Mouse (Mus musculus): ENCODE results near the gene Olfr572.

Olfr572 gene

DNA sequence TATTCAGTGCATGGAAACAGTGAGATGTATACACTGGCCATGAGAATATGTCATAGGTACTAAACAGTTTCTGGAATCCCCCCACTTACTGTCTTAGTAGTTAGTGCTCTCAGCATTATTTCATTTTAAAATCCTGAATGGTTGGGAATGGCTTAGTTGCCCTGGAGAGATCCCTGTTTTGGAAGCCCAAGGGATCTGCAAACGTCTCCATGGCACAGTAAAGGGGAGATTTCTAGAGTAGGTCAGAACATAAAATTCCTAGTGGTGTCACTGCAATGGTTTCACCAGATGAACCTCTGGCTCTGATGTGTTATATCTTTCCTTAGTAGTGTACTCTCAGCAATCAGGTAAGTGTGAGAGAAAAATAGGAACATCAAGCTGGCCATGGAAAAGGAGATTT is at the start of gene Olfr572:
Gene Olfr572 (plus strand): TSS at position 301 of the 400 bp plus-strand sequence.
- DNase-seq: no peak

DNA sequence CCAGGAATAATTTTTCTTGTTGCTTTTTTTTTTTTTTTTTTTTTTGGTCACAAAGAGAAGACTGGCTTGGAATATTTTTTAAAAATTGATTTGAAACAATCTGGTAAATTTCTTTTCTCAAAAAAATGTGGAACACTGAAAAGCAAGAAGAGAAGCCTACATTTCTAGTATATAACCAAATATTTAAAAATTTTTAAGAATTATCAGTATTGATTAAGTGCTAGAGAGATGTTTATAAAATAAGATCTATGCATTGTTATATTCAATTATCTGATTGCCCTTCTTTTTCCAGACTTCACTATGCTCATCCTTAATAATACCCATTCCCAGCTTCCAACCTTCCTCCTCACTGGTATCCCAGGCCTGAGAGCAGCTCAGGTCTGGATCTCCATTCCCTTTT is 47.4 kb upstream of the Olfr572 start, which contains the start of gene Olfr568:
Gene Olfr568 (plus strand): TSS at position 301 of the 400 bp plus-strand sequence.
- no peak for DNase-seq

DNA sequence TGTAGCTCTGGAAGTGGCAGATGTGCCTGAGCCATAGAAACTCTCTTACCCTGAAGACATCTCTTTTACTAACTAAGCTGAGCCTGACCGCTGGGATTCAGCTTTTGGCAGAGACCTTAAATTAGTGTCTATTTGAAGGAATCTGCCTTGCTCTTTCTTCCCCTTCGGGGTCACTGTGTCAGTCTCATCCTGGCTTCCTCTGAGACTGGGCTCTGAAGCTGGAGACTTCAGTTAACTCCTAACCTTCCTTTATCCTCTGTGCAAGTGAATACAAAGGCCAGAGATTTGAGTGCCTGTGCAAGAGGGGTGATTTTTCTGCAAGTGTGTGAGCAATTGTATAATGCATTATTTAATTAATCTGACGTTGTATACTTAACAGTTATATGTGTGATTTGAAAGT is 33.4 kb upstream of the Olfr572 start, which contains the start of gene Olfr569:
Gene Olfr569 (minus strand): TSS at position 101 of the 400 bp plus-strand sequence.
- DNase-seq: no peak

DNA sequence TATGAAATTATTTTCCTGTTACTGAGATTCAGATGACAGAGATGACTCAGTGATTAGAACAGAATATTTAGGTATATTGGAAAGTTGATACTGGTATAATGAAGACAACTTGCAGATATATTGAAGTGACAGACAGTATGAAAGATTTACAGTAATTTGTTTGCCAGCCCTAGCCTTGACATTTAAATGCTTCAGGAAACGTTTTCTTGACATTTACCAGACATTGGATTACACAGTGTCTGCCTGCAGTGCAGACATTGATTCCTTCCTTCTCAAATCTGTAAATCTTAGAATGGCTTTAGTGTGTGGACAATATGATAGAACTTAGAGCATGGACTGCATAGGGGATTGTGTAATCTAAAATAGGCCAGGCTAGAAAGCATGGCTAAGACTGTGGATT is 8.9 kb upstream of the Olfr572 start:
- DNase-seq: no peak

DNA sequence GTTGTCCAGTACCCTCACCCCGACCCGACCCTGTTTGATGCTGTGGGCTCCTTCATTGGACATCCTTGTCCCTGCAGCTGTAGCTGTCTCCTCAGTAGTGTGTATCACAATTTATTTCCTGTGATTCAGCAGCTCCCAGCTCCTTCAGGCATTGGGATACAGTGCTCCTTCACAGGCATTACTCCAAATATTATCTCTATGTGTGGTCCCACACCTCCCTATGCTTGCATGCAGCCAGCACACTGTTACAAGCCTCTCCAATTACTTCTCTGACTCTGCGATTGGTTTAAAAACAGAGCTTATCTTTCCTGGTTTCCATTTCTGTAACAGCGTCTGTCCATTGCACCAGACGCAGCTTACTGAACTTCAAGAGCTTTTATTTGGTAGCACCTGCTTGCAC is 7.8 kb upstream of the Olfr572 start:
- DNase-seq: no peak

DNA sequence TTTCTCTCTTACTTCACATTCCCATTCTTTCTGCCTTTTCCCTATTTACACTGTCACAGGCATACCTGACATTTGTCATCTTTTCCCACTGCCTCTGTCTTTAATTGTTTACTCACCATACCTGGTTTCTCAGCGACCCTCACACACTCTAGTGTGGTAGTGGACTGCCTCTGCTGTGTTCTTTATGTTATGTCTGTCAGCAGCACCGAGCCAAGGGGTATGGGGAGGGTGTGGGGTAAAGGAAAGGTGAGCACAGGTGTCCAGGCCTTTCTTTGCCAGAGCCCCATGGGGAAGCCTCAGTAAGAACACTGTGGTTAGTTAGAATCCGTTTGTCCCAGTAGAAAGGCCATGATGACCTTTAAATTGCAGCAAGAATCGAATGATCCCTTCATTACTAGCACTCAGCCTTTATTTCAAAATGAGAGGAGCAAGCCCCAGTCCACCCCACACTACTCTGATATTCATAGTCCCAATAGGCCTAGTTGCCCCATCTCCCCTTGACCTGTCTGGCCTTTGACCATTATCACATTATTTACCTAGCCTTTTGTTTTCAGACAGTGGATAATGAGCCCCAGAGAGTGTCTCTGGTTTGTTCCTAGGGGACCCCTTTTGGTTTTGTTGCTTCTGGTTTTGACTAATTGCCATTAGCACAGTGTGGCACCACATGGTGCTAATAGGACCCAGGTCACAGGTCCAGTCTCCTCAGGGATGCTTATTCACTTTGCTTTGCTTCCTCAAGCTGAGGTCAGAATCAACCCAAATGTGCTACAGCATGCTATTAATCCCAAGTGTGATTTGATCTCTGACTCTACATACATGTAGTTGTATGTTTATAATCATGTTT is 7.0 kb upstream of the Olfr572 start, which contains the start of gene Olfr571:
Gene Olfr571 (minus strand): TSS at position 505 of the 844 bp plus-strand sequence.
- DNase-seq: no peak

DNA sequence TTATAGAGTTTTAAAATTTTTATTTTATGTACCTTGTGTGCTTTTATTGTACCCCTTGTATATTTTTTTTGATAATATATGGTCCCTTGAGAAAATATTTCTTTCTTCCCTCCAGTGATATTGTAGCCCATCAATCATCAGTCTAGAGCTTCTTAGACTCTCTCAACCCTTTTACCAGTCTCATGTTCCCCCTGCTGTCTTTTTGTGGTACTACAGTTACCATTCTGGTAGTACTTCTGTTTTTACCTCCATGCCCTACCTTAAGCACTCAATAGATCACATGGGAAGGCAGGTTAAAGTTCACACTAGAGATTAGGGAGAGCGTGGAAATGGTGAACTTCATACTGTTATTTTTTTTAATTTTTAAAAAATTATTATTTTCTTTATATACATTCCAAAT is 4.6 kb upstream of the Olfr572 start:
- DNase-seq: peak; percentile 29

DNA sequence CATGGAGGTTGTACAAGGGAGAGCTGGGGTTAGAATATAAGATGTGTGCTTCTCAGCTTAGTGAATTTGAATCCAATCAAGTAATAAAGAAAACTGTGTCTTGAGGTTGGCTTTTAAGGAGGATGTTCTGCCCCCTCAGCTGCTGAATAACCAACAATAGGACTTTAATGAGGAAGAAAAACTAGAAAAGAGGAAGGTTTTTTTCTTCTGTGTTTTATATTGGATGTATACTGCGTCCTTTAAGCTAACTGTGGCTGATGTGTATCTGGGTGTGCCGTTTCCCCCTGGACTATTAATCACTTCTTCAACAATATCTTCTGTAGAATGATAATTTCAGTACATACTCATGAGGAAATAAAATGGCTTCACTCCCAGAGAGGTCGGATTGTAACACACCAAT is 2.9 kb downstream of the Olfr572 start:
- no peak for DNase-seq

DNA sequence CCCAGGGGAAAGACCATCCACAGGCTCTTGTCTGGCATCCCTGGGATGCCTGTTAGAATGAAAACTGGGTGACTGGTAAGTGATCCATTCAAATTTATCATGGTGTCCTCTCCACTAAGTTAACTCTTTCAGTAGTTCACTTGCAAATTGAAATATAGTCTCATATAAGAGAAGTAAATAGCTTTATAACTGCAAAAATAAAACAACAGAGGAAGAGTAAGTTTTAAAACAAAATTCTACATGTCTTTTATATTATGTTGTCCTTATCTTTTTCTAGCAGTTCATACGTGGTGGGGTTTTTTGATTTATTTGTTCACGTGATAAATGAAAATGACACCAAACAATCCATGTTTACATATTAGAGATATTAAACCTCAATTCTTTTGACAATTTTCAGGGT is 18.3 kb downstream of the Olfr572 start, which contains the start of gene Olfr573-ps1:
Gene Olfr573-ps1 (minus strand): TSS at position 101 of the 400 bp plus-strand sequence.
- DNase-seq: no peak

DNA sequence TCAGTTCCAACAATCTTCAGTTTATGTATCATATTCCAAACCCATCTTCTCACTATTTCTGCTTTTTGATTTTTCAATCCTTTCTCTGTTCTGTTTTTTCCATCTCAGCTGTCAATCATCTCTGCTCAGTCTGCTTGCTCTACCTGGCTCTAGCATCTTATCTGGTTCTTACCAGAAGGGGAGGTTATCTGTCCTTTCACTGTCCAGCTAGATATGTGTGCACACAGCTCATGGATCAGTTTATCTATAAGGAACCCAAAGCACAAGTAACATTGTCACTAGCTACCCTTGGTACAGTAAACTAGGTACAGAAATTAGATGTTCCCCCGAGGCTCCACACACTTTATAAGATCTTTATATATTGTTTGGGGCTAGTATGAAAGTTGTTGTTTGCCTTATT is 19.2 kb downstream of the Olfr572 start:
- DNase-seq: no peak

DNA sequence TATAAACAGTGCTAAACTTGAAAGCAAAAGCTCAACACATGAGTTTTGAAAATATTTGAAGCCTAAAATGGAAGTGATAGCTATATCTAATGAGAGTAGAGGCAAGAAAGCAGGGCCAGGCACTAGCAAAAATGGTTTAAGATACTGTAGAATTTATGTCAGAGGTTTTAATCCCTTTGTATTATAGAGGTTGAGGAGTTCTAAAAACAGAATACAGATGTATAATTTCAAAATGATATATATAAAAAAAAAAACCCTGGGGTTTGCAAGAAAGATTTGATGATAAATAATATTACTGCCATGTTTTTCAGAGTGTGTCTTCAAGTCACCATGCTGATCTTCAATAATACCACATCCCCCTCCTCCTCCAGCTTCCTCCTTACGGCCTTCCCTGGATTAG is 24.0 kb downstream of the Olfr572 start, which contains the start of gene Olfr574:
Gene Olfr574 (plus strand): TSS at position 301 of the 400 bp plus-strand sequence.
- no peak for DNase-seq

DNA sequence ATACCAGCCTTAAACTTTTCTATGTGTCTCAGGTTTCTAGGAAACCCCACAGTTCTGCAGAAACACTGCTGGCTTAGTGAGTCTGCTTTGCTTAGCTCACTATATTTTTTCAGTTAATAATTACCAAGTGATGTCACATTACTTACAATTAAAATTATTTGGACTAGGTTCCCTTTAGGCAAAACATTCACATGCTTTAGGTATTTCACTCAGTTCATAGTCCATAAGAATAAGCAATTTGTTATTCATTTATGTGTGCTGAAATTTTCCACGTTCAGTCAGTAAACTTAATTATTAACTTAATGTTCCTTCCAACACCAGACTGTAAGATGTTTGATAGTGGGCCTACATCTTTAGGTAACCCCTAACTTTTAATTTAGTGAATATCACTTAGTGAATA is 26.5 kb downstream of the Olfr572 start:
- no peak for DNase-seq

DNA sequence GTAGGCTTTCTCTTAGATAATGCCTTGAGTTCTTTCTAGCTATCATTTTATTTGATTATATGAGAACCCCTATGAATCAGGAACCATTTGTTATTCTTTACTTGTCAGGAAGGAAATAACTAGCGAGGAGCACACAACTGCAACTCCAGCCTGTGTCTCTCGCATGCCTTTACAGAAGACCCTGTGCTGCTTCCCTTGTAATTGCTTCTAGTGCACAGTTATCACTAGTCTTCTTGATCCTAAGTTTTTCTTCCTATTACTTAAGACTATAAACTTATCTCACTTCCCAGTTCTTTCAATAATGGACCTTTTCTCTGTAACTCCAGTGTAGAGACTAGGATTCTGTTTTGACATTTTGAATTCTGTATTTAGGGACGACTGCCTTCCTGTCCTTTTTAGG is 33.9 kb downstream of the Olfr572 start:
- DNase-seq: no peak

DNA sequence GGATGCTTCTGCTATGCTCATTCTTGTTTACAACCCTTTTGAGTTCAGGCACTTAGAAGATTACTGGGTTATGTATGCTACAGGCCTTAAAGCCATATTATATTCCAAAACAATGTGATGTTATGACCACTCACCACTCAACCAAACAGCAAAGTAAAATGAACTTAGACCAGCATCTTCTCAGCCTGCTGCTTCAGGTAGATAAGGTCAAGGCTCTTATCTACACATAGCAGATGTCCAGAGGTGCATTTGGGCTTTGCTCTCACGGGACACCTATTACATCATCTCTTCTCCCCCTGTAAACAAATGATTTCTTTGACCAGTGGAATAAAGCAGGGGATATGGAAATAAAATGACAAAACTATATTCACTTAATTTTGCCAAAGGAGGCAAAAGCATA is 34.4 kb downstream of the Olfr572 start, which contains the start of gene Olfr575:
Gene Olfr575 (minus strand): TSS at position 183 of the 400 bp plus-strand sequence.
- no peak for DNase-seq

DNA sequence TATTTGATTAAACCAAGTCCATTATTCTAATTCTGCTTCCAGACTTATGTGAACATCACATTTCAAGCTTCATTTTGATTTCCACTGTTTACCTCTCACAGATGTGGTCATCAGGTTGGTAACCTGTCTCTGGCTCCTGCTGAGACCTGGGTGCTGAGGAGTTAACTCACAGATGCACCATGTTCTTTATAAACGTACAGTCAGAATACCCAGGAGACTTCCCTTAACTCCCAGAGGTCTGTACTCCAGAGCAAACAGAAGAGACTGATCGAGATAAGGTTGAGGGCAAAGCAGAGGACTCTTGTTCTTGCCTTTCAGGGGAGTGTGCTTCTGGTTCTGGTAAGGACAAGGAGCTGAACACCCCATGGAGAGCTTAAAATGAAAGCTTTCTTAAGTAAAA is 38.2 kb downstream of the Olfr572 start, which contains the start of gene Olfr576:
Gene Olfr576 (plus strand): TSS at position 301 of the 400 bp plus-strand sequence.
- no peak for DNase-seq

DNA sequence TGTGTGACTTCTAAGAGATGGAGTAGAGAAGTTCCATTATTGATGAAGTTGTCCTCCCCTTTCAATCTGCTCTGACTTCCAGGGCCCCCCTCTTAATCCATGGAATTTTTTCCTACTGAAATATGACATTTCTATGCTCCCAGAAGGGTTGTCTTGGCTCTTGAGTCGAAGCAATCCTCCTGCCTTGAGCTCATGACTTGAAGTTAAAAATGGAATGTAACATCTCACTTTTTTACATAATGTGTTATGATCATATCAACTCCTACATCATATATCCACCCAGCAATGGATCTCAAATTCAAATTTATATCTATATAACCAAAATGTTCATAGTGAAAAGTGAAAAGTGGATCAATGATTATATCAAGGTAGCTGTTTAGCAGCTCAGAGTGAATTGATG is 50.2 kb downstream of the Olfr572 start:
- DNase-seq: no peak

DNA sequence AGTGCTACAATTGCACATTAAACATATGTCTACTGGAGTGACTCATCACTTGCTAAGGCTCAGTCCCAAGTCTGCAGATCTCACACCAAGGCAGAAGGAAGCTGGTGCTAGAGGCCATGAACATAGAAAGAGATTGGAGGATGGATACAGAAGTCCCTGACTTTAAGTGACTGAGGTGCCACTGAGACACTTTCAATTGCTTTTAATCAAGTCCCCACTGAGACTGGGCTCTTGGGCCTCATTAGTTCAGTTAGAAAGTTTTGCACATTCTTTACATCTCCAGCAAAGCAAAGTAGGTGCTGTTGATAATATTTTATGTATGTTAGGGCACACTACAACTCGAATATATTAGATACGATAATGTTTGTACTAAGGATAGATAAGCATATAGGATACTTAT is 51.6 kb downstream of the Olfr572 start, which contains the start of gene Olfr577:
Gene Olfr577 (minus strand): TSS at position 101 of the 400 bp plus-strand sequence.
- DNase-seq: no peak

Measured in lung, postnatal 36 days (tissue).